Mouse (Mus musculus) intestine, embryonic 16.5 days (tissue): Measurements from ENCODE around the gene Ccdc82. TPM values are rescaled to one million over a fixed set of nuclear protein-coding genes. Genes with fewer than 3 reads are reported as not detected.

Experiments used
- ATAC-seq: fragments of 200-750 bp; cut with Nextera tagmentation; 2 replicates; pipeline ENCODE4 v1.8.0; 2017; ENCODE audit warnings: moderate TSS enrichment, moderate library complexity
- H3K27ac ChIP-seq: fragments of 300-500 bp; sonication (generic); 2 replicates; pipeline ENCODE4 v1.5.1; 2014; ENCODE audit warnings: mild to moderate bottlenecking, low read length
- H3K27me3 ChIP-seq: fragments of 300-500 bp; sonication (generic); replicated peaks from 2 replicates; pipeline ENCODE4 v1.6.1; 2014; ENCODE audit warnings: low read length, control low read depth, mixed read lengths; ENCODE audit not compliant: control insufficient read depth, insufficient read depth
- H3K36me3 ChIP-seq: fragments of 300-500 bp; sonication (generic); 2 replicates; pipeline ENCODE4 v1.6.1; 2014; ENCODE audit warnings: low read length, control low read depth; ENCODE audit not compliant: control insufficient read depth, insufficient read depth
- H3K4me1 ChIP-seq: fragments of 300-500 bp; sonication (generic); 2 replicates; pipeline ENCODE4 v1.6.1; 2014; ENCODE audit warnings: low read length, control low read depth, mixed read lengths; ENCODE audit not compliant: control insufficient read depth, insufficient read depth
- H3K4me2 ChIP-seq: fragments of 300-500 bp; sonication (generic); 2 replicates; pipeline ENCODE4 v1.6.1; 2014; ENCODE audit warnings: low read depth, low read length, control low read depth
- H3K4me3 ChIP-seq: fragments of 300-500 bp; sonication (generic); 2 replicates; pipeline ENCODE4 v1.5.1; 2014; ENCODE audit warnings: mild to moderate bottlenecking, low read length
- H3K9ac ChIP-seq: fragments of 300-500 bp; sonication (generic); 2 replicates; pipeline ENCODE4 v1.6.1; 2014; ENCODE audit warnings: low read depth, low read length
- H3K9me3 ChIP-seq: fragments of 300-500 bp; sonication (generic); 2 replicates; pipeline ENCODE4 v1.6.1; 2016; ENCODE audit warnings: low read length, control low read depth; ENCODE audit not compliant: control insufficient read depth
- WGBS: fragments of 180-500 bp; shearing (Covaris S2); extraction: QIAGEN DNeasy Blood & Tissue Kit; methylation state at CpG from one replicate; pipeline ENCODE4 v1.1.7; 2014; 5-methylcytosine and 5-hydroxymethylcytosine counted together
- polyA plus RNA-seq: library from polyadenylated mRNA; unstranded; fragments of >200 nt; fragmentation: Nextera tagmentation; extraction: Ambion mirVana; gene quantifications from 2 replicates; pipeline ENCODE4 v1.2.1, GENCODE M21; 2015

Ccdc82 gene
- polyA plus RNA-seq, 1 experiment from 2014 or later, result 7.5 TPM

DNA sequence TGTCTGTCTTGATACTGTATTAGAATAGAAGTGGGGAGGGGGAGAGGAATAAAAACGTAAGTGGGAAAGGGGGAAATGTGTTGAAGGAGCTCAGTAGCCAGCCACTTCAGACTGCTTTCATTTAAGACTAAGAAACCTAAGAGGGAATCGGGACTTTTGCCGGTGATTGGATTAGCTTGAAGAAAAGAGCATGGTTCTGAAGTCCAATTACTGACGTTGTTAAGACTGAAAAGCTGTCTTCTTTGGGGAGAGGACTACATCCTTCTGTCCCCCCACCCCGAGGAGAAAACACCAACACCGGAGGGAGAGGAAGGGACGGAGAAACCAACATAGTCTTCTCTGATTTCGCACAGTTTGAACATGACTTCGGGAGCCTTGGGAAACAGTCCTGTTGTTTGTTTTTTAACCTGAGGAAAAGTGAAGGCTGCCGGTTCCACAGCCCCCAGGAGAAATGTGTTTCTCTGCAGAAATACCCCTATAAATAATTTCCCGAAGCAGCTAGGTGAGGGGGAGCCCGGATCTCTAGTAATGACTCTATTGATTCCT is 50.4 kb downstream of the Ccdc82 start:
- WGBS, result under 1% methylated on average over 12 of the region's 12 CpGs
- Histone ChIP-seq H3K4me1 (peaks cover 23% of the 10 kb centered on the region), H3K36me3 (no peaks in the 10 kb centered on the region), H3K4me3 (peak overlapping the region; percentile 59), H3K9me3 (no peaks in the 10 kb centered on the region), H3K4me2 (peak overlapping the region; percentile 94), H3K27ac (peak overlapping the region; percentile 14), H3K9ac (peak overlapping the region; percentile 72), H3K27me3 (no peaks in the 10 kb centered on the region)
- ATAC-seq, result peak; percentile 8; the same call in 1 of the 2 replicates

DNA sequence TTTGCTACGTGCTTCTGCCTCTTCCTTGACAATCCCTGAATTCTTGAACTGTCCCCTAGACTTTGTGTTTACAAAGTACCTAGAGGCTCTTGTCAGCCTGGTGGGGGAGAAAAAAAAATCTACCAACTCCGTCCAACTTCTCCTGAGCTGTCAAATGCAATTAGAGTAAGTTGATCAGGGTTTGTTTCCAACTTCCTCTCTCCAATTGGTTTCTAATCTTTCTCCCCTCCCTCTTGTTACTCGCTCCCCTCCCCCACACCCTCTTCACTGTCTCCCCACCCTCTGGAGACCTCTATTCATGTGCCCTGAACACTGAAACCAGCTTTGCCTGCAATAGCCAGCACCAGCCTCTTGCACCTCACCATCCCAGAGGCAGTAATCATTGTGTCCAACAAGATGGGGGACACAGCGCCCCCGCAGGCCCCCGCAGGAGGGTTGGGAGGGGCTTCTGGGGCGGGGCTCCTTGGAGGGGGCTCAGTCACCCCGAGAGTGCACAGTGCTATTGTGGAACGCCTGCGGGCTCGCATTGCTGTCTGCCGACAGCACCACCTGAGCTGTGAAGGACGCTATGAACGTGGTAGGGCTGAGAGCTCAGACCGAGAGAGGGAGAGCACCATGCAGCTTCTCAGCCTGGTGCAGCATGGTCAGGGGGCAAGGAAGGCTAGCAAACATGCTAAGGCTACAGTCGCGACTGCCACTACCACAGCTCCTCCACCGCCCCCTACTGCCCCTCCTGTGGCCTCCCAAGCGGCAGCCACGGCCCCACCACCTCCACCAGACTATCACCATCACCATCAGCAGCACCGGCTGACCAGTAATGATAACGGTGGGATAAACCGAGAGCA is 51.1 kb downstream of the Ccdc82 start, which contains the start of gene Maml2:
TSS of gene Maml2 (plus strand) at position 290 of the 845 bp plus-strand sequence.
- H3K4me3 ChIP-seq, result peak within 1 kb of the TSS; percentile 59
- no peaks in the 10 kb centered on the region for H3K9me3 ChIP-seq
- H3K36me3 ChIP-seq, result no peaks in the 10 kb centered on the region
- peak within 1 kb of the TSS; percentile 14 for H3K27ac ChIP-seq
- WGBS, result 3% methylated on average over 23 of the region's 23 CpGs
- peak; percentile 66 for ATAC-seq
- peaks cover 26% of the 10 kb centered on the region for H3K4me1 ChIP-seq
- H3K9ac ChIP-seq, result peak within 1 kb of the TSS; percentile 72
- peak within 1 kb of the TSS; percentile 94 for H3K4me2 ChIP-seq
- no peaks in the 10 kb centered on the region for H3K27me3 ChIP-seq

- Histone ChIP-seq H3K36me3 (no peaks in the 10 kb centered on the region), H3K9ac (peak overlapping the region; percentile 72), H3K4me3 (peak overlapping the region; percentile 59), H3K9me3 (no peaks in the 10 kb centered on the region), H3K27ac (no peak overlapping the region), H3K27me3 (no peaks in the 10 kb centered on the region), H3K4me2 (peak overlapping the region; percentile 94), H3K4me1 (peaks cover 26% of the 10 kb centered on the region)
- 33% methylated on average over 9 of the region's 9 CpGs for WGBS
- no peak for ATAC-seq
Measured at GRCm38 (mm10) chr9:13298513-13298878, 51.7 kb downstream of the Ccdc82 start.

DNA sequence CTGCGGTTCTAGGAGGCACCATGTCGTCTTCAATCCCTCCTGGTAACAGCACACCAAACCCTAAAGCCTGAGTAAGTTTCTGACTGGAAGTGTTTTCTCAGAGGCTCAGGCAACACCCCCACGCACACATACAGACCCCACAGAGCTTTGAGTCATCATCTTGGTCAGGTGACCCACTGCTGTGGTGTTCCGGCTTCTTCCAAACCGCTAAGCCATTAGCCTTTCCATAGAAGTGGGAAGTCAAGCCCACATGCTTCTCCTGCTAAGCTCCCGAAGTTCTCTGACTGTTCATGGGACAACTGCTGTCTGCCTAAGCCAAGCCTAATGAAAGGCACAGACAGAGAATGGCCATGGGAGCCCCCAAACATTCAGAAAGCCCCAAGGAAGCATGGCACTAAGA is 52.4 kb downstream of the Ccdc82 start:
- H3K36me3 ChIP-seq, result no peaks in the 10 kb centered on the region
- WGBS, result 78% methylated on average over 6 of the region's 6 CpGs
- no peak overlapping the region for H3K27ac ChIP-seq
- H3K9ac ChIP-seq, result no peak overlapping the region
- H3K27me3 ChIP-seq, result no peaks in the 10 kb centered on the region
- H3K9me3 ChIP-seq, result no peaks in the 10 kb centered on the region
- H3K4me3 ChIP-seq, result no peak overlapping the region
- H3K4me1 ChIP-seq, result peaks cover 26% of the 10 kb centered on the region
- H3K4me2 ChIP-seq, result peak overlapping the region; percentile 94
- no peak for ATAC-seq

DNA sequence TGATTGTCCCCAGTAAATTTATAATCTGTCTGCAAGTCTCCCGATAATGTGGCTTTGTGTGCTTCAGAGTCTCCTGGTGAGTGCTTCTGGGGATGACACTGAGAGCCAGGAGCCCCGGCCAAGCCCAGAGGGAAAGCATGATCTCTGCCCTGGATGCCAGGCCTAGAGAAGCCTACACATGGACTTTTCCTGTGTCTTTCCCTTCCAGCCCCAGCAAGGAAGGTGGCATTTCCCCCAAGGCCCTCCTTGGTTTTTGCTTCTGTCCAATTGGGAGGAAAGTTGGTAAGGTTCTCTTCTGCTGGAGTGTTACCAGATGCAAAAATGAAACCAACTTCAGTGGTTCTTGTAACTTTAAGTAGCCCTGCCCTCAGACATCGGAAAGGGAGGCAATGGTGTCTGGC is 53.3 kb downstream of the Ccdc82 start:
- Histone ChIP-seq H3K4me3 (no peak overlapping the region), H3K27ac (no peak overlapping the region), H3K36me3 (no peaks in the 10 kb centered on the region), H3K27me3 (no peaks in the 10 kb centered on the region), H3K9ac (peak overlapping the region; percentile 14; the same call in 1 of the 2 replicates), H3K9me3 (no peaks in the 10 kb centered on the region), H3K4me2 (peak overlapping the region; percentile 37; the same call in 1 of the 2 replicates), H3K4me1 (peaks cover 26% of the 10 kb centered on the region)
- 63% methylated on average over 3 of the region's 3 CpGs for WGBS
- no peak for ATAC-seq

GRCm38 (mm10) chr9:13300891-13301782 is 54.4 kb downstream of the Ccdc82 start:
- H3K27ac ChIP-seq, result no peak overlapping the region
- H3K9me3 ChIP-seq, result no peaks in the 10 kb centered on the region
- H3K4me1 ChIP-seq, result peaks cover 24% of the 10 kb centered on the region
- 0 out of 2 replicates have a peak overlapping the region, but pooled peaks have one; percentile 4 for H3K4me2 ChIP-seq
- H3K36me3 ChIP-seq, result no peaks in the 10 kb centered on the region
- no peak for ATAC-seq
- H3K9ac ChIP-seq, result no peak overlapping the region
- H3K27me3 ChIP-seq, result no peaks in the 10 kb centered on the region
- H3K4me3 ChIP-seq, result no peak overlapping the region
- WGBS, result 73% methylated on average over 9 of the region's 9 CpGs

- peaks cover 23% of the 10 kb centered on the region for H3K4me1 ChIP-seq
- ATAC-seq, result no peak
- WGBS, result 34% methylated on average over 6 of the region's 6 CpGs
- H3K9ac ChIP-seq, result no peak overlapping the region
- no peak overlapping the region for H3K27ac ChIP-seq
- no peaks in the 10 kb centered on the region for H3K27me3 ChIP-seq
- no peak overlapping the region for H3K4me3 ChIP-seq
- H3K4me2 ChIP-seq, result 0 out of 2 replicates have a peak overlapping the region, but pooled peaks have one; percentile 10
- H3K36me3 ChIP-seq, result no peaks in the 10 kb centered on the region
- H3K9me3 ChIP-seq, result no peaks in the 10 kb centered on the region
Measured at GRCm38 (mm10) chr9:13302183-13302825, 55.5 kb downstream of the Ccdc82 start.

DNA sequence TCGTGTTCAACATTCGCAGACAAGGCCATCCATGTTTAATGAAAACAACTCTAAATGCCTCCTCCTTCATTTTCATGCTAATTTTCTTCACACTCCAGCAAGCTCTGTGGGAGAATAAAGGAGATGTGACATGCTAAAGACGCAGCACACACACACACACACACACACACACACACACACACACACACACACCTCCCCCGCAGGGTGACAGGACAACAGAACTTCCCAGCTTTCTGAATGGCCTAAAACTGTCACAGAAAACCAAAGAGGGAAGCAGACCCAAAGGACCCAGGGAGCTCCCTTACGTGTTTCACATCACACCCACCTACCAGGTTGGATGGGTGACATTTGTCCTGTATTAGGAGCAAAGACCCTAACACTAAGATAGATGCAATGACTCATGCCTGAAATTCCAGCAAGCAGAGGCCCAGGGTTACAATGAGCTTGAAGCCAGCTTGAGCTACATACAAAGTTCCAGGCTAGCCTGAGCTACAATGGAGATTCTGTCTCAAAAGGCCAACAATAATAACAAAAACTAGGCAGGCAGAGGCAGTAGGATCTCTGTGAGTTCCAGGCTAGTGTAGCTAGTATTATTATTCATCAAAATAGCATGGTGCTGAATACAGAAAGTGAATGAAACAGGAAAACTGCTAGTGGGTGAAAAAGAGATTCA is 56.5 kb downstream of the Ccdc82 start:
- WGBS, result 72% methylated on average over 5 of the region's 5 CpGs
- no peaks in the 10 kb centered on the region for H3K36me3 ChIP-seq

More for the DNA sequence above, 56.5 kb downstream of the Ccdc82 start:
- no peak overlapping the region for H3K4me3 ChIP-seq
- no peak overlapping the region for H3K9ac ChIP-seq
- peaks cover 22% of the 10 kb centered on the region for H3K4me1 ChIP-seq
- no peak overlapping the region for H3K4me2 ChIP-seq
- H3K27ac ChIP-seq, result no peak overlapping the region
- ATAC-seq, result no peak
- no peaks in the 10 kb centered on the region for H3K9me3 ChIP-seq
- H3K27me3 ChIP-seq, result no peaks in the 10 kb centered on the region
